Mouse (Mus musculus) bone marrow, adult 2 months (tissue): ENCODE results near the gene Sirt3. TPM values are rescaled to one million over a fixed set of nuclear protein-coding genes. Genes with fewer than 3 reads are reported as not detected.

Source experiments
- H3K27ac ChIP-seq: fragments of 200-500 bp; 2 replicates; pipeline ENCODE4 v1.5.1; 2012; ENCODE audit warnings: low read depth, mild to moderate bottlenecking, control low read depth, inconsistent platforms, low read length; ENCODE audit not compliant: control insufficient read depth, poor library complexity, insufficient read depth
- H3K4me1 ChIP-seq: fragments of 200-500 bp; 2 replicates; pipeline ENCODE4 v1.6.1; 2011; ENCODE audit warnings: low read length; ENCODE audit not compliant: control insufficient read depth, insufficient read depth
- H3K4me3 ChIP-seq: fragments of 200-500 bp; replicated peaks from 2 replicates; pipeline ENCODE3; 2011; ENCODE audit warnings: mild to moderate bottlenecking, low read depth, low read length, control low read depth; ENCODE audit not compliant: control insufficient read depth
- CTCF ChIP-seq: fragments of 200-500 bp; IDR thresholded peaks from 2 replicates; pipeline ENCODE4 v1.5.1; 2011; ENCODE audit warnings: low read length, control low read depth; ENCODE audit not compliant: control insufficient read depth, insufficient read depth
- POLR2A ChIP-seq: fragments of 200-500 bp; IDR thresholded peaks from 2 replicates; pipeline ENCODE4 v1.6.1; 2011; ENCODE audit warnings: low read depth, mild to moderate bottlenecking, control low read depth, low read length, borderline replicate concordance; ENCODE audit not compliant: control insufficient read depth
- WGBS: fragments of 180-500 bp; shearing (Covaris S2); methylation state at CpG from one replicate; pipeline ENCODE4 v1.1.7; 2018; 5-methylcytosine and 5-hydroxymethylcytosine counted together
- polyA plus RNA-seq: library from polyadenylated mRNA; stranded (reverse); fragments of >200 nt; gene quantifications from 2 replicates; pipeline ENCODE4 v1.2.4, GENCODE M21; 2011; ENCODE audit warnings: low replicate concordance; ENCODE audit not compliant: missing spikeins, insufficient read depth, insufficient read length

The Sirt3 gene
- 13.1 and 27.0 TPM in 2 replicates for polyA plus RNA-seq

DNA sequence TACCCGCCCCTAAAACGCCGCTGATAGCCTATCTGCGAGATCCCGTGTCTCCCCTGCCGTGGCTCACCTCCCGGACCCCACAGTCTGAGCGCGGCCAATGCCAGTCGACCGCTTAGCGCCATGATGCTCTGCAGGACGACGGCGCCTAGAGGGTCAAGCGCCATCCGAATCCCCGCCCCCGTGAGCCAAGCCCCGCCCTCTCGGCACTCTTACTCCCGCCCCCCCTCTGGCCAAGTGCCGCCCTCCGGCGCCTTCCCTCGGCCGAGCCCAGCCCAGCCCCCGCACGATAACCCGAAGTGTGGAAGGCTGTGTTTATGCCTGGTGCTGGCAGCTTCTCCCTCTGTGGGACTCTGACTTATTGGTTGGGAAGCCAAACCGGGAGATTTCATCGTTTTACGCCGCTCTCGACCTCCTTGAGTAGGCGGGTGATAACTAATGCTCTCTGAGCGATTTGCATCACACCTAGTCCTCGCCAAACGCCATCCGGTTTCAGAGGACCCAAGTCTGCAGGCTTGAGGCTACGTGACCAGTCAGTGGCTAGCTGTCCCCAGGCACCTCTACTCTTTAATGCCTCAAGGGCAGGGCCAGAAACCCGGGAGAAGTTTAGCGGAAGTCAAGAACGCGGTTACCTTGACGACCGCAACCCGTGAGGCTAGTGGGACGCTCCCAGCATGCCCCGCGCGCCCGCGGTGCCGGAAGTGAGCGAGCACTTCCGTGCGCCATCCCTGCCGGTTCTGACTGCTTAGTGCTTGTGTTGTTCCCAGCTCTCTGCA lies at the start of gene Sirt3, which contains the start of gene Psmd13:
Gene Sirt3 (minus strand): TSS at position 614 of the 773 bp plus-strand sequence.
Gene Psmd13 (plus strand): TSS at position 273 of the 773 bp plus-strand sequence.
- H3K27ac ChIP-seq = peak within 1 kb of the TSS; percentile 82
- H3K4me3 ChIP-seq = peak within 1 kb of the TSS; percentile 99
- under 1% methylated on average over 59 of the region's 59 CpGs for WGBS
- peaks cover 10% of the 10 kb centered on the region; the same call in 1 of the 2 replicates for H3K4me1 ChIP-seq
- TF ChIP-seq CTCF (no peak; the same call in 1 of the 2 replicates), POLR2A (peak; percentile 82; the same call in 1 of the 2 replicates)

DNA sequence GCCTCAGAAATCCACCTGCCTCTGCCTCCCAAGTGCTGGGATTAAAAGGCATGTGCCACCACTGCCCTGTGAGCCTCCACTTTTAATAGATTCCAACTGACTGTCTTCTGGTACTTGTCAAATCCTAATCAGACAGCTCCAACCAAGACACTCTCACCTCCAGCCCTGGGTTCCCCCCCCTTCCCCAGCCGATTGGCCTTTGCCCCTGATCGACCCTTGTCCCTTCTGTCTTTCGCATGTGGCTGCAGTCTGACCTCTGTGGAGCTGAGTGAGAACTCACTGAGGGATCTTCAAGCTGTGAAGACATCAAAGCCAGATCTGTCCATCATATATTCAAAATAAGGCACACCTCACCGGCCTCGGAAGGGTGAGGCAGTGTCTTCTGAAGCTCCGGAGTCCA lies 45.1 kb upstream of the Sirt3 start:
- TF ChIP-seq POLR2A (no peak), CTCF (no peak)
- Histone ChIP-seq H3K4me3 (no peak overlapping the region), H3K4me1 (no peaks in the 10 kb centered on the region; the same call in 1 of the 2 replicates), H3K27ac (no peak overlapping the region)
- 87% methylated on average over 6 of the region's 6 CpGs for WGBS

GRCm38 (mm10) chr7:140923070-140923775 lies 41.1 kb upstream of the Sirt3 start:
- H3K4me1 ChIP-seq = no peaks in the 10 kb centered on the region; the same call in 1 of the 2 replicates
- WGBS = 20% methylated on average over 30 of the region's 30 CpGs
- H3K4me3 ChIP-seq = peak overlapping the region; percentile 25
- no peak for TF ChIP-seq CTCF
- TF ChIP-seq POLR2A = no peak
- H3K27ac ChIP-seq = no peak overlapping the region

DNA sequence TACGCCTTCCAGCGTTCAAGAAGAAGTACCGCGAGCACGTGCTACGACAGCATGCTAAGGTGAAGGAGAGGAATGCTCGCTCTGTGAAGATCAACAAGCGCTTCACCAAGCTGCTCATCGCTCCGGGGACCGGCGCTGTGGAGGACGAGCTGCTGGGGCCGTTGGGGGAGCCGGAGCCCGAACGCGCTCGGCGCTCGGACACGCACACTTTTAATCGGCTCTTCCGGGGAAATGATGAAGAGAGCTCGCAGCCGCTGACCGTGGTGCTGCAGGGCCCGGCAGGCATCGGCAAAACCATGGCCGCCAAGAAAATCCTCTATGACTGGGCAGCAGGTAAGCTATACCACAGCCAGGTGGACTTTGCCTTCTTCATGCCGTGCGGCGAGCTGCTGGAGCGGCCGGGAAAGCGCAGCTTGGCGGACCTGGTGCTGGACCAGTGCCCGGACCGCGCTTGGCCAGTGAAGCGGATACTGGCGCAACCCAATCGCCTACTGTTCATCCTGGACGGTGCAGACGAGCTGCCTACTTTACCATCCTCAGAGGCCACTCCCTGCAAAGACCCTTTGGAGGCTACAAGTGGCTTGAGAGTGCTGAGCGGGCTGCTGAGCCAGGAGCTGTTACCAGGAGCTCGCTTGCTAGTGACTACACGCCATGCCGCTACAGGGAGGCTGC lies 40.4 kb upstream of the Sirt3 start:
- Histone ChIP-seq H3K27ac (no peak overlapping the region), H3K4me3 (no peak overlapping the region), H3K4me1 (no peaks in the 10 kb centered on the region; the same call in 1 of the 2 replicates)
- WGBS = 1% methylated on average over 49 of the region's 49 CpGs
- TF ChIP-seq CTCF (no peak), POLR2A (no peak)

DNA sequence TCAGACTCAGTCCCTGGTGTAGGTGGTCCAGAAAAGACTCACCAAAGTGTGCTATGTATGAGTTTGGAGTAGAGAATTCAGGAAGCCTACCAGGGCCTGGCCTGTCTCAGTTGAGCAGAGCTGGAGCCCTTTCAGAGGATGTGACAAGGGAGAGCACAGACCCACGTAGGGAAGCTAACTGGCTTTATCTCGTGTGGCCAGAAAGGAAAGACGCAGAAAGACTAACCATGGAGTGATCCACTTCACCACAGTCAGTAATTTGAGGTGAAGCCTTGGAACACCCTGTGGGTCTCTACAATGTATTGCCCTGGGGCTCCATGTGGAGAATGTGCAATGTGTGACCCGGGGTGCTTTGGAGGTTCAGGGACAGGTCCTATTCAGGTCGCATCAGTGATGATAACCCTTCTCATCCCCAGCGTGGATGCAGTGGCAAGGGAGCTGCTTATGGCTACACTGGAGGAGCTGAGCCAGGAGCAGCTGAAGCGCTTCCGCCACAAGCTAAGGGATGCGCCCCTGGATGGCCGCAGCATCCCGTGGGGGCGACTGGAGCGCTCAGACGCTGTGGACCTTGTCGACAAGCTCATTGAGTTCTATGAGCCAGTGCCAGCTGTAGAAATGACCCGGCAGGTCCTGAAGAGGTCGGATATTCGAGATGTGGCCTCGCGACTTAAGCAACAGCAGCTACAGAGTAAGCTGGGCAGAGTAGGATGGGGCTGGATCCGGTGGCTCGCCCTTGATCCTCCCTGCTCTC lies 39.3 kb upstream of the Sirt3 start:
- no peak for TF ChIP-seq CTCF
- 41% methylated on average over 22 of the region's 22 CpGs for WGBS
- Histone ChIP-seq H3K4me3 (no peak overlapping the region), H3K27ac (no peak overlapping the region), H3K4me1 (no peaks in the 10 kb centered on the region; the same call in 1 of the 2 replicates)

DNA sequence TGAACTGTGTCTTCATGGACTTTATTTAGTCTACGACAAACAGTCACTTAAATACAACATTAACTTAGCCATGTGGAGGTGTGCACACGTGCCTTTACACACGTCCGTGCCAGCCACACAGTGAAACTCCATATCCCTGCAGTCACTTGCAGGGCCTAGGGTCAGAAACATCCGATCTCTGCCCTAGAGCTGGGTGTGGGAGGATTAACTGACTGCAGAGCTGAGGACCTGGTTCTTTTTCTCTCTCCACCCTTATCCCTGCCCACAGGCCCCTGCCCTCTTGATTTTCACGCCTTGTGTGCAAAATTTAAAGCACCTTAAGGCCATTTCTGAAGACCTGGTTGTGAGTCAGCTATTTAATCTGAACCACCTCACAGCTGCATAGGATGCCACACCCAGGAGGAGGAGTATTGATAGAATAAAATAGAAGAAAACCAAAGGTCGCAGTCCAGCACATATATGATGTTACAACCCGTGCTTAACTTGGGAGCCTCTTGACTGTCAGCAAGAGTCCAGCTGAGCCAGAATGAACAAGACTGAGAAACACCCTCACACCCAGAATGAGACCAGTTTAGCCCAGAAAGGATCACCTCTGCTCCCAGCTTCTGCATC lies 38.4 kb upstream of the Sirt3 start, which contains the start of gene Nlrp6:
Gene Nlrp6 (plus strand): TSS at position 485 of the 612 bp plus-strand sequence.
- H3K4me1 ChIP-seq = no peaks in the 10 kb centered on the region; the same call in 1 of the 2 replicates
- H3K4me3 ChIP-seq = no peak within 1 kb of the TSS
- WGBS = 73% methylated on average over 8 of the region's 8 CpGs
- no peak within 1 kb of the TSS for H3K27ac ChIP-seq
- TF ChIP-seq POLR2A = no peak
- no peak for TF ChIP-seq CTCF

DNA sequence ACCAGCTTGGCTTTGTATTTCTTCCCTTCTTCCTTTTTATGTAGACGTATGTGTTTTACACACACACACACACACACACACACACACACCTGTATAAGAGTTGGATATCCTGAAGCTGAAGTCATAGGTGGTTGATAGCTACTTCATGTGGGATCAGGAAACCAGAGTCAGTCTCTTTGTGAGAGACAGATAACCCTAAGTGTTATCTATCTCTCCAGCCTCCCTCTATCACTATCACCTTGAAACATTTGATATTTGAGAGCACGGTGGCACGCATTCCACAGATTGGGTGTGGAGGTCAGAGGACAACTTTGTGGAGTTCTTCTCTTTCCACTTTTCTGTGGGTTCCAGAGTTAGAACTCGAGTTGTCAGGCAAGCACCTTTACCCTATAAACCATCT lies 37.8 kb upstream of the Sirt3 start:
- no peak overlapping the region for H3K4me3 ChIP-seq
- no peak for TF ChIP-seq CTCF
- TF ChIP-seq POLR2A = no peak
- no peak overlapping the region for H3K27ac ChIP-seq
- WGBS = 66% methylated on average over 4 of the region's 4 CpGs
- H3K4me1 ChIP-seq = no peaks in the 10 kb centered on the region; the same call in 1 of the 2 replicates
